Mouse (Mus musculus): ENCODE results near the gene Mapkapk3. TPM values are rescaled to one million over a fixed set of nuclear protein-coding genes. Genes with fewer than 3 reads are reported as not detected.

Mapkapk3 gene
- polyA plus RNA-seq (2012; rRNA removed), result 3.0 and 4.1 TPM in 2 replicates

GRCm38 (mm10) chr9:107289211-107290076, at the start of gene Mapkapk3:
Gene Mapkapk3 (minus strand): TSS chr9:107289877.

GRCm38 (mm10) chr9:107338172-107338883, 48.7 kb upstream of the Mapkapk3 start, which contains the start of gene Hemk1:
Gene Hemk1 (minus strand): TSS chr9:107338350.

GRCm38 (mm10) chr9:107296016-107296040, 6.2 kb upstream of the Mapkapk3 start, which contains the start of gene Cish:
Gene Cish (plus strand): TSS chr9:107296026.

DNA sequence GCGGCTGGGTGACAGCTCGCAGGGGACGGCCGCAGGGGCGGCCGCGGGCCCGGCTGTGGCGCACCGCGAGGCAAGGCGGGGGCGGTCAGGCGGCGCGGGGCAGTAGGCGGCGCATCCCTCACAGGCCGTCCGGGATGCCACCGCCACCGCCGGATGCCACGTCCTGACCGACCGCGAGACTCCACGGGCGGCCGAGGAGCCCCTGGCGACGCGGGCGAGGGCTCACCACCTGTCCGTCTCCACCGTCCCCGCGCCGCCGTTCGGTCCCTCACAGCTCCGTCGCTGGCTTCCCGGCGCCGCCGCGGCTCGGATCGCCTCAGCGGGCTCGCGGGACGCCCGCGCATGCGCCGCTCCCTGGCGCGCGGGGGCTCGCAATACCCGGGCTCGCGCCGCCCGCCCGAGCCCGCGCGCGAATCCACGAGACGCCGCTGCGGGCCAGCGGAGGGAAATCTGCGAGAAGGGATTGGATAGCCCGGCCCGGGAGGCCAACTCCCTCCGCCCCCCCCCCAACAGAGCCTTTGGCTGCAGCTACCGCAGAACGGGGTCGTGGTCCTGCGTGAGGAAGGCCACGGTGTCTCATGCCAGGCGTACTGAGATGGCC, 58.0 kb downstream of the Mapkapk3 start, which contains the start of gene Dock3:
TSS of gene Dock3 (minus strand) at position 371 of the 601 bp plus-strand sequence.

Other genes starting within 250 kb of the Mapkapk3 start
- gene Dock3, start 58.0 kb downstream of the Mapkapk3 start, polyA plus RNA-seq (2012; rRNA removed), result 42.5 and 42.6 TPM in 2 replicates
- 7.2 and 8.0 TPM in 2 replicates for gene Cish, start 6.1 kb upstream of the Mapkapk3 start, polyA plus RNA-seq (2012; rRNA removed)
- 31.8 and 32.4 TPM in 2 replicates for gene Hemk1, start 48.5 kb upstream of the Mapkapk3 start, polyA plus RNA-seq (2012; rRNA removed)
- 5.8 and 6.4 TPM in 2 replicates for gene 6430571L13Rik, start 50.7 kb upstream of the Mapkapk3 start, polyA plus RNA-seq (2012; rRNA removed)
- gene Cacna2d2, start 109.7 kb upstream of the Mapkapk3 start, polyA plus RNA-seq (2012; rRNA removed), result 82.6 and 102 TPM in 2 replicates
- 32.8 and 33.5 TPM in 2 replicates for gene Tmem115, start 244.1 kb upstream of the Mapkapk3 start, polyA plus RNA-seq (2012; rRNA removed)